12 mouse cellular contexts compared by ENCODE assay signal in genomic region chr13:13558251-13558650, GRCm38 (mm10).
"Had no signal": no experiment of that assay in that cellular context is flagged by ENCODE, and none has a peak within 500 bp of the region (broad histone marks: within the 10 kb centered on the region; RNA-seq: fewer than 3 reads in every experiment).

No protein-coding gene starts in this region.

- H3K4me3 ChIP-seq: megakaryocyte, embryonic 14.5 days; midbrain, embryonic 13.5 days; midbrain, embryonic 15.5 days; neural tube, embryonic 12.5 days; stomach, embryonic 15.5 days had no signal

- H3K9ac ChIP-seq: liver, embryonic 14.5 days; lung, embryonic 14.5 days; midbrain, embryonic 13.5 days; midbrain, embryonic 15.5 days; neural tube, embryonic 12.5 days; stomach, embryonic 15.5 days had no signal

- ATAC-seq: midbrain, embryonic 13.5 days; midbrain, embryonic 15.5 days had no signal

- H3K4me1 ChIP-seq: midbrain, embryonic 13.5 days; midbrain, embryonic 15.5 days; neural tube, embryonic 12.5 days; stomach, embryonic 15.5 days had no signal

- H3K27ac ChIP-seq: liver, embryonic 14.5 days; midbrain, embryonic 13.5 days; midbrain, embryonic 15.5 days; neural tube, embryonic 12.5 days; stomach, embryonic 15.5 days; stomach, postnatal 0 days had no signal

- H3K27me3 ChIP-seq: midbrain, embryonic 15.5 days; neural tube, embryonic 12.5 days; stomach, embryonic 15.5 days had no signal

- H3K4me2 ChIP-seq: lung, embryonic 14.5 days; midbrain, embryonic 11.5 days; midbrain, embryonic 13.5 days; midbrain, embryonic 15.5 days; neural tube, embryonic 12.5 days; stomach, embryonic 15.5 days had no signal

- H3K36me3 ChIP-seq: midbrain, embryonic 13.5 days; midbrain, embryonic 15.5 days; neural tube, embryonic 12.5 days; stomach, embryonic 15.5 days had no signal

- DNase-seq: lung, adult 18-20 months; lung, embryonic 14.5 days; right cerebral cortex, postnatal 14 days; spleen, adult 18-20 months had no signal

- H3K9me3 ChIP-seq: megakaryocyte, embryonic 14.5 days; midbrain, embryonic 13.5 days; midbrain, embryonic 15.5 days; neural tube, embryonic 12.5 days; stomach, embryonic 15.5 days had no signal
